Mouse (Mus musculus): ENCODE results near the gene Cryzl2. TPM values are rescaled to one million over a fixed set of nuclear protein-coding genes. Genes with fewer than 3 reads are reported as not detected.

The Cryzl2 gene
- polyA plus RNA-seq, 1 experiment from 2014 or later: 8.1 TPM

- ATAC-seq (peak; percentile 86), DNase-seq (ENCODE audit: low spot score) (peak; percentile 82)
- Histone ChIP-seq H3K36me3 (ENCODE audit: control insufficient read depth, insufficient read depth, low read length) (no peaks in the 10 kb centered on the region), H3K4me1 (ENCODE audit: control insufficient read depth, insufficient read depth, low read length) (peaks cover 2% of the 10 kb centered on the region; the same call in 1 of the 2 replicates), H3K4me2 (ENCODE audit: low read length) (no peak overlapping the region), H3K9me3 (replicated peaks; ENCODE audit: control insufficient read depth, low read length) (no peaks in the 10 kb centered on the region), H3K27me3 (replicated peaks; ENCODE audit: control insufficient read depth, insufficient read depth, low read length) (no peaks in the 10 kb centered on the region), H3K9ac (ENCODE audit: low read length) (no peak overlapping the region), H3K4me3 (ENCODE audit: low read depth, low read length) (no peak overlapping the region), H3K27ac (ENCODE audit: low read depth, low read length) (no peak overlapping the region)
- 23% methylated on average over 4 of the region's 4 CpGs for WGBS
These were observed 48.7 kb downstream of the Cryzl2 start for GRCm38 (mm10) chr1:157506995-157507595.

GRCm38 (mm10) chr1:157507814-157508213, 49.4 kb downstream of the Cryzl2 start:
- H3K9ac ChIP-seq (ENCODE audit: low read length): no peak overlapping the region
- no peak overlapping the region for H3K4me3 ChIP-seq (ENCODE audit: low read depth, low read length)
- ATAC-seq (peak; percentile 49; the same call in 1 of the 2 replicates), DNase-seq (ENCODE audit: low spot score) (peak; percentile 32)
- H3K4me2 ChIP-seq (ENCODE audit: low read length): no peak overlapping the region
- H3K9me3 ChIP-seq (replicated peaks; ENCODE audit: control insufficient read depth, low read length): no peaks in the 10 kb centered on the region
- H3K27ac ChIP-seq (ENCODE audit: low read depth, low read length): no peak overlapping the region
- peaks cover 5% of the 10 kb centered on the region for H3K4me1 ChIP-seq (ENCODE audit: control insufficient read depth, insufficient read depth, low read length)
- no peaks in the 10 kb centered on the region for H3K36me3 ChIP-seq (ENCODE audit: control insufficient read depth, insufficient read depth, low read length)
- no peaks in the 10 kb centered on the region for H3K27me3 ChIP-seq (replicated peaks; ENCODE audit: control insufficient read depth, insufficient read depth, low read length)
- 56% methylated on average over 5 of the region's 5 CpGs for WGBS

GRCm38 (mm10) chr1:157512690-157513448, 54.5 kb downstream of the Cryzl2 start:
- Histone ChIP-seq H3K27me3 (replicated peaks; ENCODE audit: control insufficient read depth, insufficient read depth, low read length) (no peaks in the 10 kb centered on the region), H3K4me3 (ENCODE audit: low read depth, low read length) (no peak overlapping the region), H3K9ac (ENCODE audit: low read length) (no peak overlapping the region), H3K4me2 (ENCODE audit: low read length) (no peak overlapping the region), H3K9me3 (replicated peaks; ENCODE audit: control insufficient read depth, low read length) (no peaks in the 10 kb centered on the region), H3K27ac (ENCODE audit: low read depth, low read length) (no peak overlapping the region), H3K4me1 (ENCODE audit: control insufficient read depth, insufficient read depth, low read length) (peaks cover 8% of the 10 kb centered on the region), H3K36me3 (ENCODE audit: control insufficient read depth, insufficient read depth, low read length) (no peaks in the 10 kb centered on the region)
- ATAC-seq (no peak), DNase-seq (ENCODE audit: low spot score) (peak; percentile 32)
- WGBS: 55% methylated on average over 11 of the region's 11 CpGs

GRCm38 (mm10) chr1:157513559-157513958, 55.2 kb downstream of the Cryzl2 start:
- H3K27ac ChIP-seq (ENCODE audit: low read depth, low read length): no peak overlapping the region

DNA sequence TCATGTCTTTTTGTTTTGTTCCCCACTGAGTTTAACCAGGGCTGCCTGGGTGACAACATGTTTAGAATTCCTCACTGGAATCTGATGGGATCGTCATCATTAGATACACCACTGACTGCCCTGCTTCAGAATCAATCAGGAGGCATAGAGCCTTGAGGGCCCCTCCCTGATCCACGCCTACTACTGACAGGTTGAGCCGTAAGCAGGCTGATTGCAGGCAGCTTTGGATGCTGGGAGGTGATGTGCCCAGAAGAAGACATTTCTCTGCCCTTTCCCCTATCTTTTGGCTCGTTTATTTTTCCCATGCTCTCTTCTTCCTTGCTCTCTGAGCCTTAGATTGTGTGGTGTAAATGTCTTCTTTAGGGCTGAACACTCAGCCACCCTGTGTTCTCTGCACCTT, 55.9 kb downstream of the Cryzl2 start:
- ATAC-seq: no peak
- WGBS: 74% methylated on average over 4 of the region's 4 CpGs

More at GRCm38 (mm10) chr1:157513559-157513958, 55.2 kb downstream of the Cryzl2 start:
- peaks cover 10% of the 10 kb centered on the region for H3K4me1 ChIP-seq (ENCODE audit: control insufficient read depth, insufficient read depth, low read length)
- H3K36me3 ChIP-seq (ENCODE audit: control insufficient read depth, insufficient read depth, low read length): no peaks in the 10 kb centered on the region
- no peaks in the 10 kb centered on the region for H3K27me3 ChIP-seq (replicated peaks; ENCODE audit: control insufficient read depth, insufficient read depth, low read length)
- no peak overlapping the region for H3K4me3 ChIP-seq (ENCODE audit: low read depth, low read length)
- no peak for ATAC-seq
- 81% methylated on average over 9 of the region's 9 CpGs for WGBS
- H3K4me2 ChIP-seq (ENCODE audit: low read length): no peak overlapping the region
- DNase-seq (ENCODE audit: low spot score): no peak
- no peak overlapping the region for H3K9ac ChIP-seq (ENCODE audit: low read length)
- H3K9me3 ChIP-seq (replicated peaks; ENCODE audit: control insufficient read depth, low read length): no peaks in the 10 kb centered on the region

DNA sequence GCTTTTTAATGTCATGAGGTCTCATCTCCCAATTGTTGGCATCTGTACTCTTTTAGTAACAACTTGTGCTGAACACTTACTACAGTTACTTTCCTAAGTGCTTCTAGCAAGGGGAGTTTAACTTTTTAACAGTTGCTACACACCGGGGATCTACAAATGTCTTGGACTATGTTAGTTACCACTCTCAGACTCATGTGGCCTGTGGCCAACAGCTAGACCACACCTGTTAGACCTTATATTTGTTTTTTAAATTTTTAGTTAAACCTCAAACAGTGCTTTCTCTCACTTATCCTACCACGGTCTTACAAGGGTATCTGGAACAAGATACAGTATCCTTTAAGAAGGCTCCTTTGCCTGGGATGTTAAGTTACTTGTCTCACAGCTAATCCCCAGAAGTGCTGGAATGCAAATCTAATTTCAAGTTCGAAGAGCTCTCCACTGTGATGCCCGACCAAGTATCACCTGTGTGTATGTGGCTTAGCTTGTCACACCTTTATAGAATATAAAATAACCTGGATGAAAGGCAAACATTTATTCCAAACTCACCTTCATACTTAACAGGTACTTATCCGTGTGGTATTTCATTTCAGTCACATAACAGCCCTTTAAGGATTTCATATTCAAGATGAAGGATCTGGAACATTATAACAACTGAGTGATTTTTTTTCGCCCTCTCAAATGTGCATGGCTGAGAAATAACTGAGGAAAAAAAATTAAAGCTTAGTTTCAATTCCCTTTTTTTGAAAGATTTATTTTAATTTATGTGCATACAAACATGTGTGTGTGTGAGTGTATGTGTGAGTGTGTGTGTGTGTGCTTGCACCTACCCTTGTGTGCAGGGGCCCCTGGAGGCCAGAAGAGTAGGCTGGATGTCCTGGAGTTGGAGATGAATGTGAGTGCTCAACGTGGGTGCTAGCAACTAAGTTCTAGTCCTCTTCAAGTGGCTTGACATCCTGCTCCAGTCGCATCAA, 58.7 kb downstream of the Cryzl2 start:
- H3K4me3 ChIP-seq (ENCODE audit: low read depth, low read length): no peak overlapping the region
- H3K9ac ChIP-seq (ENCODE audit: low read length): no peak overlapping the region
- peak overlapping the region; percentile 23; the same call in 1 of the 2 replicates for H3K27ac ChIP-seq (ENCODE audit: low read depth, low read length)
- DNase-seq (ENCODE audit: low spot score) (no peak), ATAC-seq (no peak)
- no peaks in the 10 kb centered on the region for H3K27me3 ChIP-seq (replicated peaks; ENCODE audit: control insufficient read depth, insufficient read depth, low read length)
- WGBS: 88% methylated on average over 8 of the region's 8 CpGs
- no peak overlapping the region for H3K4me2 ChIP-seq (ENCODE audit: low read length)
- H3K9me3 ChIP-seq (replicated peaks; ENCODE audit: control insufficient read depth, low read length): no peaks in the 10 kb centered on the region
- no peaks in the 10 kb centered on the region for H3K36me3 ChIP-seq (ENCODE audit: control insufficient read depth, insufficient read depth, low read length)
- H3K4me1 ChIP-seq (ENCODE audit: control insufficient read depth, insufficient read depth, low read length): peaks cover 17% of the 10 kb centered on the region

More for the DNA sequence above, 55.9 kb downstream of the Cryzl2 start:
- DNase-seq (ENCODE audit: low spot score): no peak
- H3K4me2 ChIP-seq (ENCODE audit: low read length): no peak overlapping the region
- H3K27ac ChIP-seq (ENCODE audit: low read depth, low read length): no peak overlapping the region
- no peak overlapping the region for H3K4me3 ChIP-seq (ENCODE audit: low read depth, low read length)
- no peaks in the 10 kb centered on the region for H3K27me3 ChIP-seq (replicated peaks; ENCODE audit: control insufficient read depth, insufficient read depth, low read length)
- H3K4me1 ChIP-seq (ENCODE audit: control insufficient read depth, insufficient read depth, low read length): peaks cover 17% of the 10 kb centered on the region
- H3K9ac ChIP-seq (ENCODE audit: low read length): no peak overlapping the region
- no peaks in the 10 kb centered on the region for H3K9me3 ChIP-seq (replicated peaks; ENCODE audit: control insufficient read depth, low read length)
- no peaks in the 10 kb centered on the region for H3K36me3 ChIP-seq (ENCODE audit: control insufficient read depth, insufficient read depth, low read length)

DNA sequence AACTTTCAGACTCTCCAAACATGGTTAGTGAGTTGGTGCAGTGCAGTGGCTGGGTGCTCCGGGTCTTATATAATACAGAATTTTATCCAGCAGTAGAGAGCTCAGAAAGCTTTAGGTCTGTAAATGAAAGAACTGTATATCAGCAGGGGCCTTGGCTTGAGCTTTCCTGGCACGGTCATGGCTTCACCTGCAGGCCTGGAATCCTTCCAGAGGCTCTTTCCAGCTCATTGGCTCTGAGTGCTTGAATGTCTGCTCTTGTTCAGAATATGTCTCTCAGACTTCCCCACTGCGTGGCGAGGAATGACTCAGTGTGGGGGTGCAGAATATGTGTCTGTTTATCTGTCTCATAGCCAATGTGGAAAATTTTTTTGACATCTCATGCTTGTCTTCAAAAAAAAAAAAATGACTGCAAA, 59.7 kb downstream of the Cryzl2 start:
- DNase-seq (ENCODE audit: low spot score): peak; percentile 86
- 16% methylated on average over 4 of the region's 4 CpGs for WGBS

DNA sequence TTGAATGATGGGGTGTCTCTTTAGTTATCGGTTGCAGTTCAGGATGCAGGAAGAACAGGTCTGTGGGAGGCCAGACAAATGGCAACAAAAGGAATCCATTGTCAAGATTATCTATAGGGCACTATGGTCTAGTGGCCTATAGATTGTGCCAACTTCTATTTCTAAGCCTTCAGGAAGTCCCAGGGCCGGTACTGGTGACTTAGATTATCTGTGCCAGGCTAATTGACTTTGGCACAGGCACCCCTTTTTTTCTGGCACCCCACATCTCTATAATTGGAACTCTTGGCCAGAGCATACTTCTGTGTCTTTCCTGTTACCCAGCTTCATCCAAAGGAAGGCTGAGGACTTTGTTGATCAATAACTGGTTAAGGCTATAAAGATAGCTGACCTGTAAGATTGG, 61.0 kb downstream of the Cryzl2 start:
- no peak overlapping the region for H3K4me3 ChIP-seq (ENCODE audit: low read depth, low read length)
- no peaks in the 10 kb centered on the region for H3K27me3 ChIP-seq (replicated peaks; ENCODE audit: control insufficient read depth, insufficient read depth, low read length)
- DNase-seq (ENCODE audit: low spot score): peak; percentile 58
- no peaks in the 10 kb centered on the region for H3K36me3 ChIP-seq (ENCODE audit: control insufficient read depth, insufficient read depth, low read length)
- no peak overlapping the region for H3K9ac ChIP-seq (ENCODE audit: low read length)
- no peaks in the 10 kb centered on the region for H3K9me3 ChIP-seq (replicated peaks; ENCODE audit: control insufficient read depth, low read length)
- peak; percentile 40; the same call in 1 of the 2 replicates for ATAC-seq
- 47% methylated on average over 2 of the region's 2 CpGs for WGBS
- H3K4me2 ChIP-seq (ENCODE audit: low read length): no peak overlapping the region
- peaks cover 12% of the 10 kb centered on the region; the same call in 1 of the 2 replicates for H3K4me1 ChIP-seq (ENCODE audit: control insufficient read depth, insufficient read depth, low read length)
- no peak overlapping the region; the same call in 1 of the 2 replicates for H3K27ac ChIP-seq (ENCODE audit: low read depth, low read length)

More for the DNA sequence above, 59.7 kb downstream of the Cryzl2 start:
- Histone ChIP-seq H3K4me2 (ENCODE audit: low read length) (no peak overlapping the region), H3K9me3 (replicated peaks; ENCODE audit: control insufficient read depth, low read length) (no peaks in the 10 kb centered on the region), H3K4me3 (ENCODE audit: low read depth, low read length) (no peak overlapping the region), H3K36me3 (ENCODE audit: control insufficient read depth, insufficient read depth, low read length) (no peaks in the 10 kb centered on the region), H3K4me1 (ENCODE audit: control insufficient read depth, insufficient read depth, low read length) (peaks cover 12% of the 10 kb centered on the region; the same call in 1 of the 2 replicates), H3K27ac (ENCODE audit: low read depth, low read length) (peak overlapping the region; percentile 23; the same call in 1 of the 2 replicates), H3K9ac (ENCODE audit: low read length) (no peak overlapping the region), H3K27me3 (replicated peaks; ENCODE audit: control insufficient read depth, insufficient read depth, low read length) (no peaks in the 10 kb centered on the region)
- ATAC-seq: peak; percentile 79
